Mouse (Mus musculus) T-cell, adult 2 months (primary cell): ENCODE measurements around the gene Ube2c.

Experiments
- DNase-seq: peaks from one replicate; pipeline ENCODE4 v3.0.0; 2022; ENCODE audit warnings: low spot score

Gene Ube2c

GRCm38 (mm10) chr2:164823181-164823585, 53.5 kb downstream of the Ube2c start:
- DNase-seq, result no peak

DNA sequence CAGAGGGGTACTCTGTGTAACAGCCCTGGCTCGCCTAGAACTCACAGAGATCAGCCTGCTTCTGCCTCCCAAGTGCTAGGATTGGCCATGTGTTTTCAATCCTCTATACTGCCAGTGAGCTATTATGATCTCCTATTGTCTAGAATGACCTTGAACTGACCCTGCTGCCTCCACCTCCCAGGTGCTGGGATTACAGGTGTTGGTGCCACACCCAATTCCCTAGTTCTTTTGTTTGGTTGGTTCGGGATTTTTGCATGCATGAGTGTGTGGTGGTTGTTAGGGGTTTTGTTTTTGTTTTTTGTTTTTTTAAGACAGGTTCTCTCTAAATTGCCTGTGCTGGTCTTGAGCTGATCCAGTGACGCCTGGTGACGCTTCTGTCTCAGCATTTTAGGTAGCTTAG, 54.3 kb downstream of the Ube2c start:
- peak; percentile 25 for DNase-seq

- no peak for DNase-seq
Observed at GRCm38 (mm10) chr2:164825521-164825920, 55.8 kb downstream of the Ube2c start.

GRCm38 (mm10) chr2:164827146-164827850, 57.6 kb downstream of the Ube2c start:
- no peak for DNase-seq
